Mouse (Mus musculus): ENCODE measurements around the gene Arhgap15. TPM values are rescaled to one million over a fixed set of nuclear protein-coding genes. Genes with fewer than 3 reads are reported as not detected.

Gene Arhgap15
- polyA plus RNA-seq, 1 experiment from 2014 or later: 0.87 TPM

- Histone ChIP-seq H3K36me3 (no peaks in the 10 kb centered on the region), H3K9ac (replicated peaks) (no peak overlapping the region), H3K27me3 (no peaks in the 10 kb centered on the region), H3K4me3 (no peak overlapping the region), H3K27ac (replicated peaks) (no peak overlapping the region), H3K4me1 (no peaks in the 10 kb centered on the region), H3K9me3 (no peaks in the 10 kb centered on the region), H3K4me2 (replicated peaks) (no peak overlapping the region)
- 74% methylated on average over 10 of the region's 10 CpGs for WGBS
- ATAC-seq (replicated peaks): no peak
Measured at GRCm38 (mm10) chr2:44184476-44184875, 435.9 kb downstream of the Arhgap15 start.

- no peaks in the 10 kb centered on the region for H3K36me3 ChIP-seq
- WGBS: 76% methylated on average over 9 of the region's 9 CpGs
- no peak for ATAC-seq (replicated peaks)
Measured at GRCm38 (mm10) chr2:44190749-44191148, 442.1 kb downstream of the Arhgap15 start.

GRCm38 (mm10) chr2:44192058-44192457, 443.4 kb downstream of the Arhgap15 start:
- Histone ChIP-seq H3K4me2 (replicated peaks) (no peak overlapping the region), H3K4me1 (no peaks in the 10 kb centered on the region), H3K9me3 (no peaks in the 10 kb centered on the region), H3K36me3 (no peaks in the 10 kb centered on the region), H3K4me3 (no peak overlapping the region), H3K27ac (replicated peaks) (no peak overlapping the region), H3K27me3 (no peaks in the 10 kb centered on the region), H3K9ac (replicated peaks) (no peak overlapping the region)
- ATAC-seq (replicated peaks): no peak
- WGBS: 80% methylated on average over 3 of the region's 3 CpGs

More at GRCm38 (mm10) chr2:44190749-44191148, 442.1 kb downstream of the Arhgap15 start:
- no peaks in the 10 kb centered on the region for H3K9me3 ChIP-seq
- no peak overlapping the region for H3K9ac ChIP-seq (replicated peaks)
- H3K4me2 ChIP-seq (replicated peaks): no peak overlapping the region
- no peak overlapping the region for H3K27ac ChIP-seq (replicated peaks)
- no peaks in the 10 kb centered on the region for H3K27me3 ChIP-seq
- no peak overlapping the region for H3K4me3 ChIP-seq
- H3K4me1 ChIP-seq: no peaks in the 10 kb centered on the region

- ATAC-seq (replicated peaks): no peak
- no peak overlapping the region for H3K4me3 ChIP-seq
- peaks cover 5% of the 10 kb centered on the region; the same call in 1 of the 2 replicates for H3K4me1 ChIP-seq
Measured at GRCm38 (mm10) chr2:44215506-44215905, 466.9 kb downstream of the Arhgap15 start.

GRCm38 (mm10) chr2:44217811-44218210, 469.2 kb downstream of the Arhgap15 start:
- Histone ChIP-seq H3K4me3 (no peak overlapping the region), H3K27ac (replicated peaks) (no peak overlapping the region), H3K9ac (replicated peaks) (no peak overlapping the region), H3K9me3 (no peaks in the 10 kb centered on the region), H3K27me3 (no peaks in the 10 kb centered on the region), H3K36me3 (no peaks in the 10 kb centered on the region), H3K4me2 (replicated peaks) (no peak overlapping the region), H3K4me1 (peaks cover 13% of the 10 kb centered on the region)
- no peak for ATAC-seq (replicated peaks)
- WGBS: 71% methylated on average over 6 of the region's 6 CpGs

More at GRCm38 (mm10) chr2:44215506-44215905, 466.9 kb downstream of the Arhgap15 start:
- Histone ChIP-seq H3K9me3 (no peaks in the 10 kb centered on the region), H3K36me3 (no peaks in the 10 kb centered on the region), H3K4me2 (replicated peaks) (no peak overlapping the region), H3K27ac (replicated peaks) (no peak overlapping the region), H3K27me3 (no peaks in the 10 kb centered on the region), H3K9ac (replicated peaks) (no peak overlapping the region)
- WGBS: 92% methylated on average over 7 of the region's 7 CpGs

GRCm38 (mm10) chr2:44218317-44218716, 469.7 kb downstream of the Arhgap15 start:
- WGBS: 8% methylated on average over 8 of the region's 8 CpGs
- Histone ChIP-seq H3K4me2 (replicated peaks) (no peak overlapping the region), H3K9me3 (no peaks in the 10 kb centered on the region), H3K27ac (replicated peaks) (no peak overlapping the region), H3K4me1 (peaks cover 18% of the 10 kb centered on the region), H3K4me3 (no peak overlapping the region), H3K27me3 (no peaks in the 10 kb centered on the region), H3K36me3 (no peaks in the 10 kb centered on the region), H3K9ac (replicated peaks) (no peak overlapping the region)
- no peak for ATAC-seq (replicated peaks)

GRCm38 (mm10) chr2:44221686-44222085, 473.1 kb downstream of the Arhgap15 start:
- peaks cover 24% of the 10 kb centered on the region for H3K4me1 ChIP-seq
- no peak overlapping the region for H3K9ac ChIP-seq (replicated peaks)
- no peaks in the 10 kb centered on the region for H3K36me3 ChIP-seq
- H3K27ac ChIP-seq (replicated peaks): no peak overlapping the region
- no peaks in the 10 kb centered on the region for H3K9me3 ChIP-seq
- H3K4me2 ChIP-seq (replicated peaks): no peak overlapping the region
- no peaks in the 10 kb centered on the region for H3K27me3 ChIP-seq
- no peak for ATAC-seq (replicated peaks)
- no peak overlapping the region for H3K4me3 ChIP-seq
- 69% methylated on average over 2 of the region's 2 CpGs for WGBS

GRCm38 (mm10) chr2:44222176-44222753, 473.6 kb downstream of the Arhgap15 start:
- Histone ChIP-seq H3K4me3 (no peak overlapping the region), H3K27ac (replicated peaks) (no peak overlapping the region), H3K9ac (replicated peaks) (no peak overlapping the region), H3K27me3 (no peaks in the 10 kb centered on the region), H3K4me1 (peaks cover 24% of the 10 kb centered on the region), H3K9me3 (no peaks in the 10 kb centered on the region), H3K4me2 (replicated peaks) (no peak overlapping the region), H3K36me3 (no peaks in the 10 kb centered on the region)
- 11% methylated on average over 6 of the region's 6 CpGs for WGBS
- no peak for ATAC-seq (replicated peaks)

GRCm38 (mm10) chr2:44234856-44235255, 486.2 kb downstream of the Arhgap15 start:
- Histone ChIP-seq H3K4me3 (no peak overlapping the region), H3K9ac (replicated peaks) (no peak overlapping the region), H3K27me3 (no peaks in the 10 kb centered on the region), H3K4me2 (replicated peaks) (no peak overlapping the region), H3K36me3 (no peaks in the 10 kb centered on the region), H3K27ac (replicated peaks) (no peak overlapping the region), H3K9me3 (no peaks in the 10 kb centered on the region), H3K4me1 (no peaks in the 10 kb centered on the region)
- no peak for ATAC-seq (replicated peaks)
- 13% methylated on average over 1 of the region's 1 CpGs for WGBS

- Histone ChIP-seq H3K27me3 (no peaks in the 10 kb centered on the region), H3K36me3 (no peaks in the 10 kb centered on the region), H3K27ac (replicated peaks) (no peak overlapping the region), H3K9ac (replicated peaks) (no peak overlapping the region), H3K4me3 (no peak overlapping the region), H3K4me2 (replicated peaks) (no peak overlapping the region), H3K9me3 (no peaks in the 10 kb centered on the region), H3K4me1 (peaks cover 14% of the 10 kb centered on the region)
- WGBS: 52% methylated on average over 7 of the region's 7 CpGs
- no peak for ATAC-seq (replicated peaks)
Measured at GRCm38 (mm10) chr2:44241657-44242454, 493.2 kb downstream of the Arhgap15 start.

GRCm38 (mm10) chr2:44242628-44243255, 494.1 kb downstream of the Arhgap15 start:
- peaks cover 14% of the 10 kb centered on the region for H3K4me1 ChIP-seq
- ATAC-seq (replicated peaks): peak; percentile 38; the same call in 1 of the 2 replicates

GRCm38 (mm10) chr2:44255343-44255742, 506.7 kb downstream of the Arhgap15 start:
- Histone ChIP-seq H3K36me3 (no peaks in the 10 kb centered on the region), H3K27me3 (no peaks in the 10 kb centered on the region), H3K9me3 (no peaks in the 10 kb centered on the region), H3K4me1 (no peaks in the 10 kb centered on the region), H3K27ac (replicated peaks) (no peak overlapping the region), H3K9ac (replicated peaks) (no peak overlapping the region), H3K4me3 (no peak overlapping the region), H3K4me2 (replicated peaks) (no peak overlapping the region)
- WGBS: 49% methylated on average over 4 of the region's 4 CpGs
- no peak for ATAC-seq (replicated peaks)

More at GRCm38 (mm10) chr2:44242628-44243255, 494.1 kb downstream of the Arhgap15 start:
- Histone ChIP-seq H3K9ac (replicated peaks) (no peak overlapping the region), H3K27ac (replicated peaks) (no peak overlapping the region), H3K4me2 (replicated peaks) (no peak overlapping the region), H3K27me3 (no peaks in the 10 kb centered on the region), H3K9me3 (no peaks in the 10 kb centered on the region), H3K4me3 (no peak overlapping the region), H3K36me3 (no peaks in the 10 kb centered on the region)
- WGBS: 56% methylated on average over 15 of the region's 15 CpGs

All from forebrain, embryonic 15.5 days (tissue).